37 mouse cellular contexts compared by ENCODE assay signal in the genomic region with DNA sequence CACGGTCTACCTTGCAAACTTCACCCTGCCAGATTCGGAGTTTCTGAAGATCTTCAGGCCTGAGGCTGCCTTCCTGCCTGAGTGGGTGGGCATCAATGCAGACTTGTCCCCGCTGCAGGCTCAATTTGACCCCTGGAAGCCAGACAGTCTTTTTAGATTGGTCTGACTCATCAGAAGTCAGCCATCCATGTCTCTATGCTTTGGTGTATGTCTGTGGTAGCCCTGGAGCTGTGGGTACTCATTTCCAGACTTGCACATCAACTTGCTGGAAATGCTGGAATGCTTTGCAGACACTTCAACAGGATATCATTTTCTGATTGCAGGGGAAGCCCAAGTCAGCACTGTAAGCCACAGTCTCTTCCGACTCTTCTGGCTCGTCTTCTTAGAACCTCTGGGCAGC. TPM values are rescaled to one million over a fixed set of nuclear protein-coding genes. Genes with fewer than 3 reads are reported as not detected.
"Had no signal": no experiment of that assay in that cellular context is flagged by ENCODE, and none has a peak within 500 bp of the region (broad histone marks: within the 10 kb centered on the region; RNA-seq: fewer than 3 reads in every experiment).

No protein-coding gene starts in this region.

- H3K27ac ChIP-seq: embryonic facial prominence, embryonic 10.5 days; embryonic facial prominence, embryonic 12.5 days; embryonic facial prominence, embryonic 13.5 days; embryonic facial prominence, embryonic 15.5 days; forebrain, embryonic 10.5 days; forebrain, embryonic 12.5 days; forebrain, embryonic 13.5 days; forebrain, embryonic 15.5 days; gastrocnemius, adult 2 months; heart, adult 2 months had no signal

- H3K4me3 ChIP-seq: embryonic facial prominence, embryonic 10.5 days; embryonic facial prominence, embryonic 12.5 days; embryonic facial prominence, embryonic 13.5 days; embryonic facial prominence, embryonic 15.5 days; erythroblast, embryonic 14.5 days; forebrain, embryonic 10.5 days; forebrain, embryonic 12.5 days; forebrain, embryonic 13.5 days; forebrain, embryonic 15.5 days; gastrocnemius, adult 2 months; heart, adult 2 months had no signal

- H3K9ac ChIP-seq: embryonic facial prominence, embryonic 12.5 days; embryonic facial prominence, embryonic 13.5 days; embryonic facial prominence, embryonic 15.5 days; forebrain, embryonic 12.5 days; forebrain, embryonic 13.5 days; forebrain, embryonic 15.5 days; forebrain, postnatal 0 days had no signal

- ATAC-seq: forebrain, embryonic 13.5 days; forebrain, embryonic 14.5 days; forebrain, embryonic 15.5 days; forebrain, embryonic 16.5 days; forebrain, postnatal 0 days had no signal

- H3K4me2 ChIP-seq: embryonic facial prominence, embryonic 12.5 days; embryonic facial prominence, embryonic 13.5 days; embryonic facial prominence, embryonic 15.5 days; forebrain, embryonic 12.5 days; forebrain, embryonic 13.5 days; forebrain, embryonic 15.5 days had no signal

- H3K36me3 ChIP-seq: embryonic facial prominence, embryonic 10.5 days; embryonic facial prominence, embryonic 12.5 days; embryonic facial prominence, embryonic 13.5 days; embryonic facial prominence, embryonic 15.5 days; forebrain, embryonic 10.5 days; forebrain, embryonic 12.5 days; forebrain, embryonic 15.5 days had no signal

- DNase-seq: cerebellum, adult 8-10 months; cerebellum, adult 9-10 months; cerebellum, adult 9-11 months; cerebellum, postnatal 10 days; cerebellum, postnatal 14 days; cerebellum, postnatal 25 days; cerebellum, postnatal 36 days; embryo, embryonic 11 days; forebrain, postnatal 0 days; gastrocnemius, adult 2 months; gastrocnemius, postnatal 10 days; gastrocnemius, postnatal 14 days; gastrocnemius, postnatal 25 days; gastrocnemius, postnatal 36 days; heart, adult 18-20 months; heart, adult 2 months had no signal

- H3K4me1 ChIP-seq: forebrain, embryonic 15.5 days had no signal

- H3K9me3 ChIP-seq: embryonic facial prominence, embryonic 10.5 days; embryonic facial prominence, embryonic 12.5 days; embryonic facial prominence, embryonic 13.5 days; embryonic facial prominence, embryonic 15.5 days; forebrain, embryonic 10.5 days; forebrain, embryonic 12.5 days; forebrain, embryonic 13.5 days; forebrain, embryonic 15.5 days had no signal

RNA-seq across cellular contexts. Expression of a gene that starts 2.0 kb away (rescaled TPM):
- total RNA-seq: gastrocnemius, adult 18-20 months; gastrocnemius, adult 8-10 months; gastrocnemius, postnatal 25 days; gastrocnemius, postnatal 36 days; granulocyte monocyte progenitor cell, adult 5-6 weeks had no signal
- polyA plus RNA-seq: erythroblast, embryonic 14.5 days; forebrain, embryonic 11.5 days; forebrain, embryonic 14.5 days; forebrain, embryonic 15.5 days; forebrain, embryonic 16.5 days; forebrain, postnatal 0 days had no signal

RNA-seq across cellular contexts. Expression of a gene that starts 2.5 kb away (rescaled TPM):
- total RNA-seq: common myeloid progenitor, adult 5-6 weeks; gastrocnemius, adult 18-20 months; gastrocnemius, adult 2 months; gastrocnemius, adult 8-10 months; gastrocnemius, postnatal 10 days; gastrocnemius, postnatal 25 days; gastrocnemius, postnatal 36 days; gastrocnemius, postnatal 4 days; granulocyte monocyte progenitor cell, adult 5-6 weeks; heart, adult 18-20 months; heart, adult 2 months; heart, adult 8-10 months had no signal
- polyA plus RNA-seq: erythroblast, embryonic 14.5 days; forebrain, embryonic 10.5 days; forebrain, embryonic 11.5 days; forebrain, embryonic 13.5 days; forebrain, embryonic 14.5 days; forebrain, embryonic 15.5 days; forebrain, embryonic 16.5 days; forebrain, postnatal 0 days had no signal

RNA-seq across cellular contexts. Expression of a gene that starts 4.3 kb away (rescaled TPM):
- total RNA-seq: common myeloid progenitor, adult 5-6 weeks; forebrain, postnatal 0 days; gastrocnemius, adult 18-20 months; gastrocnemius, adult 2 months; gastrocnemius, adult 8-10 months; gastrocnemius, postnatal 10 days; gastrocnemius, postnatal 14 days; gastrocnemius, postnatal 25 days; gastrocnemius, postnatal 36 days; gastrocnemius, postnatal 4 days; granulocyte monocyte progenitor cell, adult 5-6 weeks; heart, adult 18-20 months; heart, adult 2 months; heart, adult 8-10 months had no signal
- polyA plus RNA-seq: cortical plate, adult 2 months; embryonic facial prominence, embryonic 10.5 days; embryonic facial prominence, embryonic 11.5 days; erythroblast, embryonic 14.5 days; forebrain, embryonic 10.5 days; forebrain, embryonic 11.5 days; forebrain, embryonic 12.5 days; forebrain, embryonic 13.5 days; forebrain, embryonic 14.5 days; forebrain, embryonic 15.5 days; forebrain, embryonic 16.5 days; forebrain, postnatal 0 days; frontal cortex, adult 2 months; heart, adult 2 months had no signal

RNA-seq across cellular contexts. Expression of a gene that starts 7.7 kb away (rescaled TPM):
- total RNA-seq: common myeloid progenitor, adult 5-6 weeks had no signal

RNA-seq across cellular contexts. Expression of a gene that starts 20.2 kb away (rescaled TPM):
- polyA plus RNA-seq: erythroblast, embryonic 14.5 days had no signal
